Mouse (Mus musculus) layer of hippocampus, adult 8-10 months (tissue): ENCODE results near the gene Nat8f5. TPM values are rescaled to one million over a fixed set of nuclear protein-coding genes. Genes with fewer than 3 reads are reported as not detected.
A peak's percentile ranks its signal among the peaks of the same experiment; 100 is the strongest.
"Not testable (repeated sequence)": the region's sequence is repeated elsewhere in the genome, so short reads cannot be mapped to it uniquely, and the experiment has no call there.

Experiments used
- DNase-seq, 2 experiments: peaks; one replicate each; pipeline ENCODE4 v3.0.0; 2022; ENCODE audit warnings: low spot score in 2 of 2
- total RNA-seq, 4 experiments: library from RNA; stranded (reverse); gene quantifications; 2 replicates each; pipeline ENCODE4 v1.2.4; 2022

Gene Nat8f5
- total RNA-seq, result 10 to 100 TPM in 1 of 4 experiments, 1 to 10 TPM in 3; 6.3 to 10.0 (median 7.3) TPM

DNA sequence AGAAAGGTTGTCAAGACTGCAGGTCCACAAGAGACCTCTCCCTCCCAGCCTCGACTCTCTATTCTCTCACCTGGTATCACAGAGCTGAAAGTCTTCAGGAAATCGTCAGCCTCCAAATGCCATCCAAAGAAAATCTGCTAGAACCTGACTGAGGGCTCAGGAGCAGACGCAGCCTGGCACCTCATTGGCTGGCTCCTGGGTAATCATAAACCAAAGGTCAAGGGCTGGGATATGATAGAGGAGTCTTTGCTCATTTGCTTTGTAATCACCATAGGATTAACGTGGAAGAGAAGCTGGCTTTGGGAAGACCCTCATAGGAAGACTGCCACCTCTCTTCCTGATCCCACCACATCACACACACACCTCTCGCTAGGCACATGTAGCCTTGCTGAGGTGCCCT is at the start of gene Nat8f5, which contains the start of gene Nat8f6:
Gene Nat8f5, minus strand, starts transcription at position 136 of the 400 bp plus-strand sequence.
Gene Nat8f6, minus strand, starts transcription at position 118 of the 400 bp plus-strand sequence.
- DNase-seq, result no peak

DNA sequence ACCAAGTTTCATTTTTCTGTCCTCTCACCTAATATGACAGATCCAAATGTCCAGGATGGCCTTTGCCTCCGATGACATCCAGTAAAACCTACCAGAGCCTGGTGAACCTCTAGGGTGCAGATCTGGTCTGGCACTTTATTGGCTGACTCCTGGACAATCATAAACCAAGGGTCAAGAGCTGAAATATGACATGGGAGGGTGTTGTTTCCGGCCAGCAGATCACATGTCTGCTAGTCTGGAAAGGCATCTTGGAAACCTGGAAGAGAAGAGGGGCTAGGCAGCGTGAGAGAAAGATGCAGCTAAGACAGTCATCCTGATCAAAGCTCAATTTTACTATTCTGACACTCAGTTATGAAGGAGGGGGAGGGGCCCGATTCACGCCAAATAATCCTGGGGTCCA is 48.2 kb upstream of the Nat8f5 start, which contains the start of gene Nat8f2:
Gene Nat8f2, minus strand, starts transcription at position 153 of the 400 bp plus-strand sequence.
- DNase-seq, result not testable (repeated sequence)

DNA sequence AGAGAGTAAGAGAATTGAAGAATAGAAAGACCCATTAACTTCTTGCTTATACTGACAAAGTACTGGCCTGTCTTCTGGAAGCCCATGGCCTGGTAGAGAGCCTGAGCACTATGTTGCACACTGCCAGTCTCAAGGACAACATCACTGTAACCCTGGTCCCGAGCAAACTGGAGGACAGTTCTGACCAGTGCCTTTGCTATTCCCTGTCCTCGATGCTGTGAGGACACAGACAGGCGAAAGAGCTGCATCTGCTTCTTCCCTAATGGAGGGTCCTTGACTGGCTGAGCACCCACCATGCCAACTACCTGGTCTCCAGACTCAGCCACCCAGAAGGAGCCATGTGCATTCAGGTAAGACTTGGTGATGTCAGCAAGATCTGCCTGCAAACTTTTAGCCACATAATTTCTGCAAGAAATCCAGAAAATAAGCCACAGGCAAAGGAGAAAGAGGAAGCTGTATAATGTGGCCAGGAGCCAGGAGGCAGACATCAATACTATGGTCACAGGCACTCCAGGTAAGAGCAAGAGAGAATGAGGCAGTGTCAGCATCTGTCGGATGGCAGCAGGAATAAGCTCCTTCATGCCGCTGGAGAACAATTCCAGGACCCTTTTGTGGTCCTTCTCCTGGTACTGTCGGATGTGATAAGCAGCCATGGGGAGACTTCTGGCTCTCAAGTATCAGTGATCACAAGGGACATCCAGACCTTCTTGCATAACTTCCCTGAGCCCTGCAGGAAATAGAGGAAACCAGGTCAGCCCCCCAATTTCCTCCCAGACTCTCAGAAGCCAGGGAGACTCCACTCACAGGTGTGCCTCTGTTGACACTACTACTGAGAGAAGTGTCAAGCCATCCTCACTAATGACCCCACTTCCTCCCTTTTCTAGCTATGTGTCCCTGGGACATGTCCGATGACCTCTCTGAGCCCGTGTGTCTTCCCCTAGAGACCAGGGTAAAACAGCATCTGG is 47.2 kb upstream of the Nat8f5 start:
- no peak for DNase-seq

DNA sequence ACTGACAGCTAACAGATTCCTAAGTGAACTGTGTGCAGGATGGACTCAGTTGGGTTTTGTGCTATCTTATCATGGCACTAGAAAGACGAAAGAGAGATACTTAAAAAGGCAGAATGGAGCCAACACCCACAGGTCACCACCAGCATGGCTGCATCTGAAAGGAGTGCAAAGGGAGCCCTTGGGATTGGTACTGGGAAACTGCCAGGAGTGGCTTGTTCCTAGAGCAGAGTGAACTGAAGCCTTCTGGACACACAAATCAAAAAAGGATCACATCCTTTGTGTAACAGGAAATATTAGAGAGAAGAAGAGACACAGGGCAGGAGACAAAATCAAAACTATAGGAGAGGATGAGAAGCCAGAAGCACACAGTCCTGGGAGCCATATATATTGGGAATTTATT is 46.2 kb upstream of the Nat8f5 start:
- not testable (repeated sequence) for DNase-seq

DNA sequence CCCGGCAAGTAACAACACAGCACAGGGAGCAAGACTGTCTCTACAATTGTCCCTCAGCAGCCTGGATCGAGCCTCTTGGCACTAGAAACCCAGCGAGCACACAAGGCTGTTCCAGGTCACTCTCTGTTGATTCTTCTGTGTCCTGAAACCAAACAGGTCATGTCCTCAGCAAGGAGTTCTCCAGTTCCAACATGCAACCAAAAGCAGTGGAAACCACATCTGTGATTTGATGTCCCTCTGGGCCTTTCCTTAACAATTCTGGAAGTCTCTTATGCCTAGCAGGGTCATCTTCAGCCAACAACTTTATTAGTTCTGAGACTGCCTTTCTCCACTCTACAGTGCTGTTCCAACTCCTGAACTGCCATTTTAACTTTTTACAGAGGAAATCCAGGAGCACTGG is 45.4 kb upstream of the Nat8f5 start:
- not testable (repeated sequence) for DNase-seq

DNA sequence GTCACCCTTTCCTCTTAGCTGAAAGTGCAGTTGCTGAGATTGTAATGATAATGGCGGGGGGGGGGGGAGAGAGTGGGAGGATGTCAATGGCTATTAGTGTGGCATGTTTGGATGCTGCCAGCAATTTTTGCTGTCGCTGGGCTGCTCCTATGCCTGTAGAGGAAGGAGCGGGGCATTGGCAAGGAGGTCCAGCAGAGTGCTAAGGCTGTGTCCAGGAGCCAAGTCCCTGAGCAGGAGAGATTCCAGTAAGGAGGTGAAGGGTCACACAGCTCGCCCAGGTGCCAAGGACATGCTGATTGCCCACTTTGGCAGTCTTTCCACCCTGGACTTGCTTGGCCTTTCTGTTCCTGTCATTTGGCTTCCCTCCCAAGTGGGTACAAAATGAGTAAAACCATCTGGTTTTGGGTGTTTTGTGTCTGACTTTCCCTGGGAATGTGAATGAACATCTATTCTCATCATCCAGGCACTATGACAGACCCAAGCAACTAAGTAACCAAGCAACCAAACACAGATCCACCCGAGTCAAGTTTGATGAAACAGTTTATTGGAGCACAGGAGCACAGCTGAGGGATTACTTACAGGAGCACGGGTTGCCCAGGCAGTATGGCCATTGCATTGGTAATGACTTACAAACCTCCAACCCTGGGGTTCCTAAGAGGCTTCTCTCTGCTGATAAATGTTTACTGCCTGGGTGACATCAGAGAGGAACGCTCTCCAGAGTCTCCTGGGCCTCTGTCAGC is 44.3 kb upstream of the Nat8f5 start:
- DNase-seq, result peak; percentile 33 to 51

DNA sequence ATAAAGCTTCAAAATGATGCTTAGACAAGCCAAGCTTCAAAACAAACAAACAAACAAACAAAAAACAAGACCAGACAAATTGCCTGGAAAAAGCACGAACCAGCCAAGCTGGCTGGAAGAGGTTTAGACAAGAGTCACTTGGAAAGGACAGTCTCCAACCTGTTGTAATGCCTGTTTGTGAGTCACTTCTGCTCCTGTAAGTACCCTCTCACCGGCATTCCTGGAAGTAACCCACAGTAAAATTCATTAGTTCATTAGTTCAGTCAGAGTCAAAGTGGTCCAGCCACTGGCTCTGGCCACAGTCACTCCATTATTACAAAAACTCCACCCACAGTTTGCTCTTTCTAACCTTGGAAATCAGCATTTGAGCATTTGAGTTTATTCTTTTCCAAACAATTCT is 43.1 kb upstream of the Nat8f5 start:
- no peak for DNase-seq

DNA sequence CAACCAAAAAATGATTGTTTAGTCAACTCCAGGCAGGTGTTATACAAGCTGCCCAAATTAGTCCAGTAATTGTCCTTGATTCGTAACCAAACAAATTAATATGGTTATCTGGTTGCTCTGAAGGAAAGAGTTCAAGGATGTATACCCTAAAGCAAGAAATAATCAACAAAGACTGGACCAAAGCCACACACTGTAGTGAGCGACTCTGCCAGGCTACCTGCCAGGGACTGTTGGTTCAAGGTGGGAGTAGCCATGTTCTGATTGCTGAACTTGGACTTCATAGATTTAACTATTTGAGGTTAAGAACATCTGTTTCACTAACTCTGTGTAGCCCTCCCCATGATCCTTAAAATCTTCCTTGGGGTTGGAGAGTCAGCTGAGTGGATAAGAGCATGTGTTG is 42.4 kb upstream of the Nat8f5 start:
- no peak for DNase-seq

DNA sequence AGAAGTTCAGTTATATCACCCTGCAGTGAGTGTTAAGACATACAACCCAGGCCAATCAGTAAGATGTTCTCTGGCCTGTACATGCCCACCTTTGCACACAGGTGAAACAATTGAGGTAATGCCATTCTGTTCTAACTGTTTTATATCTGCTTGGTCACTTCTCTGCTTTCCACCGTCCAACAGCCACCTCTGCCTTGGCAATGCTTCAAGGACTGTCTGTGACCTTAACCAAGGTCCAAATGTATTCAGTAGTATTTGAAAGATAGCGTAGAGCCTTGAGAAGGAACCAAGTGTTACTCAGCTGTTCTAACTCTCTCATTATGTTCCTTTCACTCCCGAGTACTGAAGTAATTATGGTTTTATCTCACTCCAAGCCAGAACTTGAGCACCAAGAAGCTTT is 41.8 kb upstream of the Nat8f5 start:
- DNase-seq, result no peak

DNA sequence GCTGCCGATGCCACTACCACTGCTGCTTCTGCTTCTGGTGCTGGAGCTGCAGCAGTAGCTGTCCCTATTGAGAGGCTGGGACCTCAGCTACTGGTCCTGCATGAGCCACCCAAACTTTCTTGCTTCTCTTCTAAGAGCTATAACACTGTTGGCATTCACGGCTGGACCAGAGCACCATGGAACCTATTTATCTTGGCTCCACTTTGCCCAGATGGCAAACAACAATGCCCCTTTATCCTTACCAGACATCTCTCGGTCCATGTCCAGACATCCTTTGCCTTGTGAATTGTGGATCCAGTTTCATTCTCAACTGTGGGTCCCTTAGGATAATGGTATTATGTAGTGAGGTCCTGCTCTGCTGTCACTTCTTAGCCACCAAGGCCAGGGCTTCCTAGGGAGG is 40.5 kb upstream of the Nat8f5 start:
- DNase-seq, result no peak

DNA sequence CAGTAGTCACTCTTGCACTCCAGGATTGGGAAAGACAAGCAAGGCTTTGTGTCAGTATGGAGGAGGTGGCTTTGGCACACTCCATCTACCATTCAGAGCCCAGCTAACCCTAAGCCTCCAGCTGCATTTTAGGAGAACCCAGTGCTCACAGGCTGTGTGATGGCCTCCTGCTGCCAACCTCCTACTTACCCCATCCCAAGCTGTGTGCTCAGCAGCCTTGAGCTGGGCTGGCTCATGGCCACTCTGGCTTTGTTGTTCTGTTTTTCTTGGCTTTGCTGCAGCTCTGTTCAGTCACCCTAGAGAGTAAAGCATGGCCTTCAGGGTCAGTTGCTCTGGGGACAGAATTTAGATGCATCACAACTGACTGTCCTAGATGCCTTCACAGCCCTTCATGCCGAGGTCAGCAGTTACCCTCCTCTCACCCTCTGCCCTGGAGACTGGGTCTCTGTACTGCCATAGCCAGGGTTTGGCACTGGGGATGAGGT is 35.5 kb upstream of the Nat8f5 start:
- DNase-seq, result peak; percentile 86 to 93

DNA sequence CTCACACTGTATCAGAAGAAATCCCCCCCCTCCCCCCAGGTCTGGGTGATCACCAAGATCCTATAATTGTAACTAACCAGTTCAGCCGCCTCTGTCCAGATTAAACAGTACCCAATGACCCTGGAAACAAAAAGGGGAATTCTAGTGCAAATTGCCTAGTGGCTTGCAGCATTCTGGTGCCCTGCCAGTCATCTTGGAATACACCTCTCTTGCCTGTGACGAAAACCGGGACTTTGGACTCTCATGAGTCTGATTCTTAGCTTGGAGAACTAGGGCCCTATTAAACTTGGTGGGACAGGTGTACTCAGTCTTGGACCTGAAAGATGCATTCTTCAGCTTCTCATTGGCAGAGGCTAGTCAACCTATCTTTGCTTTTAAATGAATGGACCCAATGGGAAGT is 32.7 kb upstream of the Nat8f5 start:
- DNase-seq, result no peak

DNA sequence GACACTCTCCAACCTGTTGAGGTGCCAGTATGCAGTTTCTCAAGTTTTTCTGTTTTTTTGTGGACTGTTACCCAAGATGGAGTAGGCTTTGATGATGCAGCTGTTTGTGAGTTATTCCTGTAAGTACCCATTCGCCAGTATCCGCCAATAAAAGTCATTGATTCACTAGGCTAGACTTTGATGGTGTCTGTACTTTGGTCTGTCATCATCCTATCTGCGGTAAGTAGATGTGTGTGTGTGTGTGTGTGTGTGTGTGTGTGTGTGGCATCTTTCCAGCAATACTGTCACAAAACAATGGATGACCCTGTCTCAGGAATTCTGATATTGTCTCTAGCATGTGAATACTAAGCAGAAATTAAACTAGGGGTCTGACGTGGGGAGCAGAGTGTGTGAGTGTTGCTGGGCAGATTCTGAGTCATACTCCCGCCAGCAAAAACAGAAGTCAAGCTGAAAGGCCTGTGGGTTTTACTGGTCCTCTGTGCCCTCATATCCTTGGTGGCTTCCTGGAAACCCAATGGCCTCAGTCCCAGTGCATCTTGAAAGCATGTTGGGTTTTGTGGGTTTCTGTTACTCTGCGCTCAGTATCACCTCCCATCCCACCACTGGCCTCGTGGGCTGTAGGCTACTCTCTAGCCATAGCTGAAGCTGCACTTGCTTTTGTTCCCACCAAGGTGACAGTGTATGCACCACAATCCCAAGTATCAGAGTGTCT is 30.4 kb upstream of the Nat8f5 start:
- no peak for DNase-seq

DNA sequence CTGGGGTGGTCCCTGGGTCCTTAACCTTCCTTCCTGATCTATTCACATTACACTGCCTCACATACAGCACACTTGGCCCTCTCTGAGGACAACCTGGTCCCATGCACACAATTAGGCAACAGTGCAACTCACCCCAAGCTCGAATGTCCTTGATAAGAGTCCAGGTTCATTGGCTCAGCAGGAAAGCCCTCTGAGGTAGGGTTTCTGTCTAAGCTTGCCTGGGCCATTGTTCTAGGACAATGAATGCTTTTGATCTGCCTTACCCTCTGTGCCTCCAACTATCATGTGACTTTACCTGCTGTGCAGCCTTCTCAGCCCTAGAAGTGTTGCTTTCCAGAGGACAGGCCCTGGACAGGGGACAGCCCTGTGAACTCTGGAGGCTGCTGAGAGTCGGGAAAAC is 28.5 kb upstream of the Nat8f5 start:
- DNase-seq, result no peak

DNA sequence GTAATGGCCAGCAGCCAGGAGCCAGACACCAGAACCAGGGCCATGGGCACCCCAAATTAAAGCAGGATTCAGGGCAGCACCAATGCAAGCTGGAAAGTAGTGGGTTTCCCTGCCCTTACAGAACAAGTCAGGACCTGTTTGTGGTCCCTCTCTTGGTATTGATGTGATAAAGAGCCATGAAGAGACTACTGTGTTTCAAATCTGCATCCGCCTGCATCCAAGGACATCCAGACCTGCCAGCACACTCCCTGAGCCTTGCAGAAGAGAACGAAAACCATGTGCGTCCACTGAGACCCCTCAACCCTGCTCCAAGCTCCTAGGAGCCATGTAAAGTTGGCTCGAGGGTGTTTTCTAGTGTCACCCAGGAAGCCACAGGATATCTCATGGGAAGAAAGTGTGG is 27.4 kb upstream of the Nat8f5 start:
- no peak for DNase-seq

DNA sequence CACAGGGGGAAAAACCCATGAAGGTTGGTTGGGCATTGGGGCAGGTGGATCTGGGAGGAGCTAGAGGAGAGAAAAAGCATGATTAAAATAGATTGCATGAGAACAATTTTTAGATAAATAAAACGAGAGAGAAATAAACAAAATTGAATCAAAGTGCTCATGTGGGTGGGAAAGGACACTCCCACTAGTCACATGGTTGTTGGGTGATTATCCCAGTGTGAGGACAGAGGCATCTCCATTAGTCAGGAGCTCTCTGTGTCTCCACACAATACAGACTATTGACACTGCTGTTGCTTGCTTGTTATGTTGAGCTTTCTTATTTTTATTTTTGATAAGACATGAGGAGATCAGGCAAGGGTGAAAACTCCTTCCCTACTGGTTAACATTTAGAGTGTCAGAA is 26.1 kb upstream of the Nat8f5 start:
- no peak for DNase-seq

DNA sequence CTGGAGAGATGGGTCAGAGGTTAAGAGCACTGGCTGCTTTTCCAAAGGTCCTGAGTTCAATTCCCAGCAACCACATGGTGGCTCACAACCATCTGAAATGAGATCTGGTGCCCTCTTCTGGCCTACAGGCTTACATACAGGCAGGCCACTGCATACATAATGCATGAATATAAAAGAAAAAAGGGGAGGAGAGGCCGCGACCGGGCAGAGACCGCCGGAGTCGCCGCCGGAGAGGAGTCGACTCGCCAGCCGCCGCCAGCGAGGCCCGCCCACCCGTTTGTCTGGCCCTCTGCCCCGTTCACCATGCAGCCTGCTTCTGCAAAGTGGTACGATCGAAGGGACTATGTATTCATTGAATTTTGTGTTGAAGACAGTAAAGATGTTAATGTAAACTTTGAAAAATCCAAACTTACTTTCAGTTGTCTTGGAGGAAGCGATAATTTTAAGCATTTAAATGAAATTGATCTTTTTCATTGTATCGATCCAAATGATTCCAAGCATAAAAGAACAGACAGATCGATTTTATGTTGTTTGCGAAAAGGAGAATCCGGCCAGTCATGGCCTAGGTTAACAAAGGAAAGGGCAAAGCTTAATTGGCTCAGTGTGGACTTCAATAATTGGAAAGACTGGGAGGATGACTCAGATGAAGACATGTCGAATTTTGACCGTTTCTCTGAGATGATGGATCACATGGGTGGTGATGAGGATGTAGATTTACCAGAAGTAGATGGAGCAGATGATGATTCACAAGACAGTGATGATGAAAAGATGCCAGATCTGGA is 23.1 kb upstream of the Nat8f5 start:
- not testable (repeated sequence) for DNase-seq

DNA sequence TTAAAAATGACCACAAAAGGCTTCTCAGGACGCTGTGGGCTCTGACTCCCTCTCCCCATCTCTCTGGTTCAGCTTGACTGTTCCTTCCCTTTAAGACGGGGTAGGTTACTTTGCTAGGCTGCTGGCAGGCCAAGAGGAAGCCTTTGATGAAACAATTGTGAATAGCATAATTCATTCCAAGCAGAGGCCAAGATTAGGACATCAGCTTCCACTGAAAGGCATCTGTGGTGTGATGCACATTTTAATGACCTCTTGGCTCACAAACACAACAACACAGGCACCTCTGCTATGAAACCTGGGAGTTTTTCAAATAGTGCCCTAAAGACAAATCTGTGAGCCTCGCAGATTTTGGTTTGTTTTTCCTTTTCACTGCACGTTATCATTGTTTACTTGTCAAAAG is 19.2 kb upstream of the Nat8f5 start:
- peak; percentile 40 to 68 for DNase-seq

DNA sequence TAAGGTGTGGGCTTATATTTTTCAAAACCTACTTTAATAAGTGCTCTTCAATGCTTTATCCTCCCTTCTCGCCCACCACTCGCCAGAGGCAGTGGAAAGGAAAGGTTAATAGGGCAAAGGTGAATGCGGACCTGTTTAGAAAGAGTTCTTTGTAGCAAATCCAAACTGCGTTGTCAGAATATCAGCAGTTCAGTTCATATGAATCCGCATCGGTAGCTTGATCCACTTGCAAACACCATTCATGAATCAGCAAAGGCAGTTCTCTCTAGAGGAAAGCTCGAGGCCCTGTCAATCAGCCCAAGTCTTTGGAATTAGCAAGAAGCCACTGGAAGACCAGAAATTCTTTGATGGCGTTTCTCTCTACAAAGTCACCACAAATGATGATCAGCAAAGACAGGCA is 17.9 kb upstream of the Nat8f5 start:
- no peak for DNase-seq

DNA sequence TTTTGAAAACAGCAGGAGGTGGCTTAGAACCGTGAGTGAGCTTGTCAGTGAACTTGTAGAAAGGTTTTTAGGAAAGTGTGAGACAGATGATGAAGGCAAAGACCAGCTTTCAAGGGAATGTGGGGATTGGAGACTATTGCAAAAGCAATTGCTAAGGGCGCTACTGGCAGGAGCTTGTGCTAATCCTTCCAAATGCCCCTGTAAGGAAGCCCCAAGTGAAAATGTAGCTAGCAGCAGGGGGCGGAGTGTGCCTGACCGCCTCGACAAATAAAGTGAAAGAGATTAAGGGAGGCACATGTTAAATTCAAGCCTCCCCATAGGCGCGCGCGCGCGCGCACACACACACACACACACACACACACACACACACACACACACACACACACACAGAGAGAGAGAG is 16.5 kb upstream of the Nat8f5 start:
- peak; percentile 47 to 48 for DNase-seq

DNA sequence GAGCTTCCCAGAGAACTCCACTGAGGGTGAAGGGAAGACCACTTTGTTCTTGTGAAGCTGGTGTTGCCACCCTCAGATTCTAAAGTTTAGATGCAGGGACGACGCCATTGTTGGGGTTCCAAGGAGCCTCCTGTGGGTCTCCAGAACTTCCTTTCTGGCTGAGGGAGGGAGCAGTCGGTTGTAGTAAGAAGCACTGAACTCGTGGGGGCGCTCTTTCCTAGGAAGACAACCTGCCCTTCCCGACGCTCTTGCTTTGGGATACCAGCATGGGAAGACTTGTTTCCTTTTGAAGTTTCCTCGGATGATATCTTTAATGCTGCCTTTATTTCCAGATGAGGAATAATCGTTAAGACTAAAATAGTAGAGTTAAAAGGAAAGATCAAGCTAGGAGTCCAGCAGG is 16.1 kb upstream of the Nat8f5 start:
- DNase-seq, result peak; percentile 43 to 56
